Mouse (Mus musculus): ENCODE measurements at regions not wholly inside any gene's neighbourhood (a gene's known extent, or its start where the extent isn't known, plus 50 kb on each side); places are given as distances from the start of the nearest gene placed in this dataset.

DNA sequence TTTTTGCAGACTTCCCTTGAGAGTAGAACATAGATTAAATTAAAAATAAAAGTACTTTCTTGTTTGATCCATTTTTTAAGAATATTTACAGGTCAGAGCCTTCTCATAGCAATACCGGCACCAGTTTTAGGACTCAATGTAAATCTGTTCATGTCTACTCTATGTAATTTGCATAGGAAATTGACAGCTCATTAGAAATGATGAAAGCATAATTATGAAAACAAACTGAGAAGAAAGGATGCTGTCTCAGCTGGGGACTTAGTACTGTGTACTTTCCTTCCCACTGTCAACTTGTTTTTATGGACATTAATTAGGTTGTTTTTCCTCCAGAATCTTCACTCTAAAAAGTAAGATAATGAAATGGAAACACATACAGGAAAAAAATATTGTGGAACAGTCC lies 3344.8 kb upstream of the Gm6569 start:
- DNase-seq (ENCODE audit: low spot score), result no peak

DNA sequence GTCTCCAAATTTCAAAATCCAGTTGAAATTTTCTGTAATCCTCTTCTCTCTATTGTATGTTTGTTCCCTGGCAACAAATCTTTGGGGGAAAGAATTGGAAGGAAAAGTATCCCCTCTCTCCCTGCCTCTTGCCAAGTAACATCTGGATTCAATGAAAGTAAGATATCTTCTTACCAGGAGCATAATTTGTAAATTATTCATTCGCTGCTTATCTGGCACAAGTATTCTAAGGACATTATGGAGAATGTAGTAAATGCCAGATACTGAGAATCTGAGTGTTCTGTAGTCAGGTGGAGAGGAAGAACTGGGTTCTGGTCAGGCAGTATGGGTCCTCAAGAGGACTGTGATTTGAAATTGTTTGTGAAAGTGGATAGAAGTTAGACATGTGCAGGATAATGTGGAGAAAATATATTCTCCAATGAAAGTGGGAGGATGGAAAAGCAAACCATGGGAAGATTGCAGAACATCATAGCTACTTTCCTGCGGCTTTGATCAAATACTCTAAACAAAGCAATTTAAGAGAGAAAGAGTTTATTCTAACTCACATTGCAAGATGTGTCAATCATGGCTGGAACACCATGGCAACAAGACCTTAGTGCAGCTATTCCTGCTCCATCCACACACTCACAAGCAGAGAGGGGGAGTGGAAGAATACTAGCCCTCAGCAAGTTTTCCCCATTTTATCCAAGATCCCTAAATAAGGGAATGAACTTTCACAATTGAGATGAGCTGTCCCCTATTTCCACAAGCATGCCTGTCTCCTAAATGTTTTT lies 3327.1 kb upstream of the Gm6569 start:
- no peak for DNase-seq (ENCODE audit: low spot score)

DNA sequence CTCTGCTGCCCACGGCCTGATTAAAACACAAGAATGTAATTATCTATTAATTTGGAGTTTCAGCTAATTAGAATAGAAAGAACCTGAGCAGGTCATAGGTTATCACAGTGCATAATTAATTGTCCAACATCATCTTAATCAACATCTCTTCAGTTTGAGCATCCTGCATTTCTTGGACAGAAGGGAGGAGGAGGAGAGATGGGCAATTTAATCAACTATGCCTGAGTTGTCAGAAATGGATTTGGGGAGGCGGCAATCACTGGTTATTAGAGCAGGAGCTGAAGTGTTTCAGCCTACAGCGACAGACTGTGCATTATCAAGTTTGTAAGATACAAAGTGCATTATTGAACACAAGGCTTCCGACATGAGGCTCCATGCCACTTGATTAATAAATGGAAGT lies 3313.8 kb upstream of the Gm6569 start:
- DNase-seq (ENCODE audit: low spot score), result no peak

DNA sequence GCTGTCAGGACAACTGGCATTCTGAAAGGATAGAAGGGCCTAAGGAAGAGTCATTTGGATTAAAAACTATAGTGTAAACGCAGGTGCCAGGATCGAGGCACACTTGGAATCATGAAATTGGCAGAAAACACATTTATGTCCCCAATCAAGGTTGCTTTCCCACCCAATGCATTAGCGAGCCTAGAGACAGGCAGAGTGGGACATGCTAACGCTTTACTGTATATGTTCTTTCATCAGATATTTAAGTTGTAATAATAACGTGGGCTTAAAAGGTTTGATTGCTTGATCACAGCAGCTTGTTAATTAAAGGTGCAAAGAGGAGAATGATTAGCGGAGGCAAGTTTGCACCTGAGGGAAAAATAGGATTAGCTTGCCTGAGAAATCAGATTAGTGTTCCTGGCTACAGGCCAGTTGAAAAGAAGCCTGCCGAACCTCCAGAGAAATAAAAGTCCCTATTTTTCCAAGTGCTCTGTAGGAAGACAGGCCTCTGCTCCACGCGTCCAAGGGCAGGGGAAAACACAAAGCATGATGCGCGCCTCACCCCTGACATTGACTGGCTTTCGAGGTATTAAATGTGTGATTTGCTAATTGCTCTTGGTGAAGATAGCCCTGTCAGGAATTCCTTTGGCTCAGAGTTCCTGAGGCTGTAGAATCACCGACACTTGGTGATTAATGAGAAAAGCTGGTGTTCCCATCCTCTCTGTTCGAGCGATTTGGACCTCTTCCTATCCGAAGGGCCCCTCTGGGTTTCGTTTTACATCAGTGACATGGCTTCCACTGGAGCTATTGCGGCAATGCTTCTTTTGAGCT lies 3279.4 kb upstream of the Gm6569 start:
- DNase-seq (ENCODE audit: low spot score), result no peak

DNA sequence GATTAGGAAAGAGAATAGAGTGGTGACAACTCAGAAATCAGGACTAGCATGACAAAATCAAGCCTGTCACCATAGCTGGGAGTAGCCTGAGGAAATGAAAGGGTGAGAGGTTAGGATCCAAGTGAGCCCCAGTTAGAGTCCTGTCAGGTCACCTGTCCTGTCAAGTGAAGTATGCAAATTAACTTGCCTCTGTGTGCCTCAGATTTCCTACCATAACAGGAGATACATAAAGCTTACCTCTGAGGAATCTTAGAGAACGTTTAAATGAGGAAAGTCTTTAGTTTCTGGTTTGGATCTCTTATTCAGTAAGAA lies 3278.8 kb upstream of the Gm6569 start:
- no peak for DNase-seq (ENCODE audit: low spot score)

DNA sequence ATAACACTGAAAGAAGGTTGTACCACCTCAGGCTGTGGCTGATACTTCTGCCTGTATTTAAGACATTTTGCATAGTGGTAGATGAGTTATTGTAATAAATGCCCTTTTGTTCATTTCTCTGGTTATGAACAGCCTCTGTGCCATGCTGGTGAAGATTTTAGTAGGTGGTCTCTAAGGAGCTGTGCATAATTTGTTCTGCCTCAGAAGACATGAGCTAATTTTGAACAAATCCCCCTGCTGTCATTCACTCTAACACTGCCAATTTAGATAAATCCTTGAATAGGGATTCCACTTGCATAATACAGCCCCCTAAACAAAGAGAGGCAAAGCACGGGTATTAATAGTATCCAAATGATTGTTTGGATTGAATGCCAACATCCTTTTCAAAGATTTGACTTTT lies 3240.1 kb upstream of the Gm6569 start:
- DNase-seq (ENCODE audit: low spot score), result no peak

DNA sequence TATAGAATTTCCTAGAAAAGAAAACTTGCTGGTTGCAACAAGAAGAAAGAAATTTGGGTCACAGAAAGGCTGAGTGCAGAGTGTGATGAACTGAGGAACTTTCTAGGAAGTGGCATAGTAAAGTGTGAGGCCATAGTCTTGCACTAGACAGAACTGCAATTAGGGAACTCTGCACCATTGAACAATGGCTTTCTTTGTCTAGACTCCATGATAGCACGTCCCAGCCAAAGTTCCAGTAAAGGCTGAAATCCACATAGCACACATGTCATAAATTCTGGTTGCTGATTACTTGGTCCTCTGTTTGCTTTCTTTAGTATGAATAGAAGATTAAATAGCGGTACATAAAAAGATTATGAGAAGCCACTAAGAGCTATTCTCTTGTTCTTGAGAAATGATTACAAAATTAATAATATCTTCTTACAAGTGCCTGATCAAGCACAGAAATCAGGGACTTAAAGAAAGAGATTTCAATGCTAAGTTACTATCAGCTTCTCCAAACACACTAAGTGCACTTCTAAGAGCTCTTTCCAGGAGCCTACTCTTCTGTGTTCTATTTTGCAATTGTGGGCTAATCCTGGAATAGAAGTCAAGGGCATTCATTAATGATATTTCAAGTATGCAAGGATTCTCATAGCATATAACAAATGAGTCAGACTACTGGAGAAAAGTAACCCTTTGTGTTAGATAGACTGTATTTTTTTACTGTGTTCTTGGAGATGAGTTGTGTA lies 3233.4 kb upstream of the Gm6569 start:
- no peak for DNase-seq (ENCODE audit: low spot score)

DNA sequence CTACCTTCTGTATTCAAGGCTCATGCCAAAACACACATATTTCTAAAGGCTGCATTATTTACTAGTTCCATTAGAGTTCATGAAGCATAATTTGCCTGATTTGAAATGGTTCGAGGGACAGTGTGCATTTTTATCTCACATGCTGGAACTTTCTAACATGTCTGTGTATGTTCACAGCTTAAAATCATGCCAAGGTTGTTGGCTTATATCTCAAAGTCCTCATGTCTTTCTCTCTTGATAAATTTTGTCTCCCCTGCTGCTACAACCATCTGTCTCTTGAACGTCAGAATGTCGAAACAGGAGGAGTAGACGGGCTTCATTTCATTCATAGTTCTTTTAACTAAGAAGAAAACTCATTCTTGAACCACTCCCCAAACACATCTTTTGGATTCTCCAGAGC lies 3229.1 kb upstream of the Gm6569 start:
- DNase-seq (ENCODE audit: low spot score), result no peak

DNA sequence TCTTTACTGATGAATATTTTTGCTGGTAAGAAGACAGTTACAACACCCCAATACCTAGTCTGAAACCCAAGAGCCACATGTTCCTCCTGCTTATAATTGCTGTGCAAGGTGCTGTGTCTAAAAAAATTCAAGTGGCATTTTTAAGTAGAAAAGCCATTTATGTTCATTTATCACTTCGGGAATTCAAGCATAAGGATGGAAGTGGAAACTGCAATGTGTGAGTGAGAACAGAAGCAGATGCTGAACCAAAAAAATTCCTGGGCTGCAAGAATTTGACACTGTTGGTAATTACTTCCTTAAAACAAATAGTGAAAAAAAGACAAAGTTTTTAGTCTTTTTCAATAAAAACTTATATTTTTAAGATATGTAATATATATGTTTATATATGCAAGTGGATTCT lies 3227.5 kb upstream of the Gm6569 start:
- peak; percentile 2 for DNase-seq (ENCODE audit: low spot score)

DNA sequence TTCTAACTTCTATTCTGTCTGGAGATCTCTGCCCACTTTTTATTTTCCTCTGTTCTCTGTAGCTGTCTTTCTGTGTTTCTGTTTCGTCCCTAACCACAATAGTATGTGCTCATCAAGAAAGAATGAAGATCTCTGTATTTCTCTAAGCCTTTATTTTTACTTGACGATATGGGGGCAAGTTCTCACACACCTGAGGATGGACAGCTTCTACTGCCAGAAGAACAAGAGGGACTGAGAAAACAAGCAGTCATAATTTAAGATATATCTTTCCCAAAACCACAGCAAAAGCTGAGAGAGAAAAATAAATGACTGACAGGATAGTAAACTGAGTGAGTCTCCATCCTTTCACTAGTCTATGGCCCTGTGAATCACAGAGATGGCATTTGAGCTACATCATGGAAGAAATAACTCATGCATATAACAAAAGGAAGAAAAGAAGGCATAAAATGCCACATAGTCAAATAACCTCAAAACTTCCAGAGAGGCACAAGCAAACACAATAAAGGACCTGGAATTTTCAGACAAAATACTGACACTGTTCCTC lies 3216.2 kb upstream of the Gm6569 start:
- DNase-seq (ENCODE audit: low spot score), result no peak

DNA sequence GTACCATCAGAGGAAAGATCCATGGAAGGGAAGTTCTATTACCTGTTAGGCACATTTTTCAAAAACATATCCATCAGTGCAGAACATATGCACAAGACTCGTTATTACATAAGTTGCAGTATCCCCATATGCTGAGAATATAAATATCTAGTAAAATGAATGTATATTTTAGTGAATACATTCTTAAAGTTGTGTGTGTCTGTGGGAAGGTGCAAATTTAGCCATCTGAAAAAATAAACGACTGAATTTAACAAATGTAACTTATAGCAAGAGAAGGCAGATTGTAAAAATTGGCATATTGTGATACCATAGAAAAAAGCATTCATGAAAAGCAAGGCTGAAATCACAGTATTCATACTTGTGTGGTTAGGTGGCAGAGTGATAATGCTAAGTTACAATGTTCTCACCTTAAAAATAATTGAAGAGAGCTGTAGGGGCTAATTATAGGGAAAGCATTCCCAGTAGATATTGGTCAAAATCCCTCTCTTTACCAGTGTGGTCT lies 3193.3 kb upstream of the Gm6569 start:
- no peak for DNase-seq (ENCODE audit: low spot score)

DNA sequence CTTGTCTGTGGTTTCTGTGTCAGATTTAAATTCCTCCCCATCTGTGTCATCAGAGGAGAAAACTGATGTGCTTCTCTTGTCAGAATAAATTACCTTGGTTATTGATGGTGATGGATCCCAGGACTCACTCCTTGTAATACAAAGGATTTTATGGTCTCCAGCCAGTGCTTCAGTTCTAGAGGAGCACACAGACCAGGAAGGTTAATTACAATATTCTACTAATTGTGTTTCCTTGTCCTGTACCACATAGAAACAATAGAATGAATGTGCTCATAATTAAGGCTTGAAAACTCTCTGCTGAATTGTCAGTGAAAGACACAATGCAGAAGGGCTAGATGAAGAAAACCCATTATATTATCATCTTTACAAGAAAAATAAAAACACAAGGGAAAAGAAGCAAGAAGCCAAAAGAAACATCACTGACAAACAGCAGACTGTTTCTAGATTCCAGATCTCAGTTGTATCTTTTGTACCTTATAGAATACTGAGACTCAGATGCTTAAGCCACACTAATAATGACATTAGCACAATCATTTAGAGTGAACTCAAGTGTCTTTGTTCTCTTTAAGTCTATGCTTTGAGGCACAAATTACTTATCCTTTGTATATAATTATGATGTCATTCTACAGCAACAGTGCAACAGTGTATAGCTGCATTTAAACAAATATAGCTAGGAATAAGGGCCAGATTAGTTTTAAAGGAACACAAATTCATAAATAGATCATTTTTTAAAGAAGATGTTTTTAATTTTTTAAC lies 3189.7 kb upstream of the Gm6569 start:
- DNase-seq (ENCODE audit: low spot score), result no peak

DNA sequence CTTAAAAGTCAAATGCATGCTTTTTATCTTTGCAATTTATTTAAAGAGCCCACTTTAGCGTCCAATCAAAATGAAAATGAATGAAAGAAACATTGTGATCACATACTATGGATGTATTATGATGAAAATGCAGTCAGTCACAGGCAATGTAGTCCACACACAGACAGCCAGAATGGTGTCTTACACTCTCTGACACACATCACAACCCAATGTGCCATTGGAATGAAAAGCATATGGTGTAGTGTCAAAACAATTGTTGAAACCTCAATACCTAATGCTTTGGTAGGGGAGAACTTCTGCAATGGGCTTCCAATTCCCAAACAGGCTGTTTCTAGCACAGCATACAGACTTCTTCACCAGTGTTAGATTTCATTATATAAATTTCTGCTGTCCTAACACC lies 3158.8 kb upstream of the Gm6569 start:
- no peak for DNase-seq (ENCODE audit: low spot score)

DNA sequence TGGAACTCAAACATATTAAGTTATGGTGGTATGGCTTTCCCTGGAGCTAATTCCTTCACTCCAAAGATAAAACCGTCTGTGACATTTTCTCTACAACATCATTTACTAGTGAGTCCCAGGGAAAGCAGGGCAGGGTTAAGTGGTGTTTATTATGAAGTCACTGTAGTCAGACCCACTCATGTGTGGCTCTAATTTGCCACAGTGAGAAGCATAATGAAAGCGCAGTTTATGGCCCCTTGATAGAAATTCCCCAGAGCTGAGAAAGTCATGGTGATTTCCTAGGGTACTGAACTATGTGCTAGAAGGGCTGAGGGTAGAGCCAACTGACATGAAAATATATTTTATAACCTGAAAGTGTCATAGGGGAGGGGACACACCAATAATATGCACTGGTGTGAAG lies 3129.8 kb upstream of the Gm6569 start:
- no peak for DNase-seq (ENCODE audit: low spot score)

DNA sequence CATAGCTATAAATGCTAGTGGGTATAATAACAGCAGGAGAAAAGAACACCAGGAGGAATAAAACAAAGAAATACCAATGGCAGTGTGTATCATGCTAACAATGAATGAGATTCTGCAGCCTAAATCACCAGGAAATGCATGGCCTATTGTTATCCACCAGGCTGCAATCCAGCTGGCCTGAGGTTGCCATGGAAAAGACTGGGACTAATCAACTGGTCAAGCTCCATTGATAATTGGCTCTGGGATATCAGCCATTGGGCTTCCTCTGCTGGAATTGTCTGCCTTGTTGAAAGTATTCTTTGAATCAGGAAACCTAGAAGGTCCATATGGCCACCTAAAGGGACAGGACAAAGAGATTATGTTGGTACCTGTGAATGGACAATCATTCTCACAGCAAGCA lies 3120.6 kb upstream of the Gm6569 start:
- no peak for DNase-seq (ENCODE audit: low spot score)

DNA sequence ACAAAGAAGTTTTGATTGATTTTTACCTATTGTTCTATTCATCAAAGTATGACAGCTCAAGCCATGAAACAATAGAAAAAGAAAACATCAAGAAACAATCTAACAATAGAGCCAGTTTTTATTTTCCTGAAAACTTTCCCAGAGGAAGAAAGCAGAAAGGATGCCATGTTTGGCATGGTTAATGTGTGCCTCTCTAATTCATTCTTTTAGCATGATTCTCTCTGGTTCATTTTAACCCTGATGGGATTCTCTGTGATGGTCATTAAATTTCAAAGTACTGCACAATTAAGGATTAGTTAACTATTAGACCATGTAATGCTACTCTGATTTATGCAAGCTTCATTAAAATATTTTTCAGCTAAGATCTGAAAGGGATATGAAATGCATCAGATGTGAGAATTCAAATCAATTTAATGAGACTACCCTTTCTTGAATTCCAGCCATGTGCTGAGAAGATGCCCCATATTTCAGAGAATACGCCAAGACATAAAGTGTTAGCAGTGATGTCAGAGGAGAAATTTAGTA lies 3106.9 kb upstream of the Gm6569 start:
- DNase-seq (ENCODE audit: low spot score), result no peak

DNA sequence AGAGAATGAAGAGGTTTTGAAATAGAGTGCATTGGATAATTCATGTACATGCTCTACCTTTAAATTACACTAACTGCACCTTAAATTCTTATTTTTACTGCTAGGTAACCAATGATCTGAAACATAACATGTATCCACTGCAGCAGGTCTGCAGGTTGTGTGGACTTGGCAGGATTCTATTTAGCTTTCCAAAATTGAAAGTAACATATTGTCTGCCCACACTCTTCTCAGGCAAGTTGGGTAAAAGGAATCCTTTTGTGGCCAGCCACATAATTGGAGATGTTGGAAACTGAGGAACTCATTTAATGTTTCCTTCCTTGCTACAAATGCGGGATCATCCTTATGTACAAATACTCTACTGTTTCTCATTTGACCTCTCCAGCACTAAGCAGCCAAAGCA lies 3106.4 kb upstream of the Gm6569 start:
- no peak for DNase-seq (ENCODE audit: low spot score)

DNA sequence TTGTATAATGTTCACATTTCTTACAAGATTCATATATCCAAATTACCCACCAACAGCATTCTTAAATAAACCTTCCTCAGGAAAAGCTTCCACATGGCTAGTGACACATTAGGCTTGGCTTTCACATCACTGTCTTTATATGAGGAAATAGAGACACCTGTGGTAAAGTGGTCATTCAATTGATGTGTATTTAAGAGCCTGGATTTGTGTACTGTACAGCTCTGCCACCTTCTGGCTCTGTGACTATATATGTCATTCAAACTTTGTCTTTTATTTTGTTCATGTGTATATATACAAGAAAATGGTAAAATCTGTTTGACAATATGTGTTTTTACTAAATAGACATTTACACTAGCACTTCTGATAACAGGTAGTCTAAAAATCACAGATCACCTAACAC lies 3090.1 kb upstream of the Gm6569 start:
- no peak for DNase-seq (ENCODE audit: low spot score)

DNA sequence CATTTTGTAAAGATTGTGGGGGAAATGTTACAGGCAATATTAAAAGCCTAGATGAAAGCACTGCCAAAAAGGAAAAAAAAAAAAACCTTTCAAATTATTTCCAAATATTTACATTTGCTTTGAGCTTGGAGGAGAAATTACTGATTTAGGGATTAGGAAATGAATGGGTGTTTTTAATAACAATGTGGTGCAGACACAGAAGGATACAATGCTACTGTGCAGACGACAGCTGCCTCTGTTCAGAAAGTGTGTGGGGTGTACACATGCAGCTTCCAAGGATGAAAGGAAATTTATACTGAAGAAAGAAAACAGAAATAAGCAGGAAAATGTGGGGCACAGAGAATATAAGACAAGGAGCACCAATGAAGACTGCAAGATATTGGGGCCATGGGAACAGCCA lies 3070.3 kb upstream of the Gm6569 start:
- DNase-seq (ENCODE audit: low spot score), result peak; percentile 7

DNA sequence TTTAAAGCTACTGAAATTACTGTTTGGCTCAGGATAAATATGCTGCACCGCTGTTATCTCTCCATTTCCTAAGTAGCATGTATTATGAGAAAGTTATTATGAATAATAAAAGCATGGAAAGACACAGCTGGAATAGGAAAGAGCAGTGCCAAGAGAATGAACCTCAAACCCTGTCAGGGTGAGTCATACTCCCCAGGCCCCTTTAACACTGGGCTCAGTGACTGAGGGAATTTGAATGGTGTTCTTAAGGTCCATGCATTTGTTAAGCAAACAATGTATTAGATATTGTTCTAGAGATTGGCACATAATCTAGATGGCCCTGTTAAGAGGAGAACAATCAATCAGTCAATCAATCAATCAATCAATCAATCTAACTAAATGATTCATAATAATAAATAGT lies 3069.8 kb upstream of the Gm6569 start:
- DNase-seq (ENCODE audit: low spot score), result no peak

DNA sequence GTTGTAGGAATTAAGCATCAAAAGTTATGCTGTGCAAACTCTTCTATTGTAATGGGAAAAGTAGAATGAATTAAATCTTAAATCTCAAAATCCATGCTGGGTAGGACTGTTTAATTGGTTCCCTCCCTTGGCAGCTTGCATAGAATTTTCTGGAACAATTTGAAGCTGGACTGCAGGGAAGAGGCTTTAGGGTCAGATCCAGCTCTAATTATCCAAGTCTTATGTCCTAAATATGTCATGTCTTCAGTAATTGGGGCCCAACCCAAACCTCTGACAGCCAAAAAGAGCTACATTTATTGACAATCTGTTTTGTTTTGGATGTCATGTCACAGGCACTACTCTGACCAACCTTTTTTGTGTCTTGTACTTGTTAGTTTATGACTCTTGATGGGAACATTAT lies 3068.9 kb upstream of the Gm6569 start:
- no peak for DNase-seq (ENCODE audit: low spot score)

Measured in layer of hippocampus, adult 11-12 months (tissue).